Mouse (Mus musculus) testis, postnatal 10 days (tissue): ENCODE data around the gene Met.

Source experiments
- DNase-seq: peaks from one replicate; pipeline ENCODE4 v3.0.0; 2021; ENCODE audit warnings: low spot score

The Met gene

DNA sequence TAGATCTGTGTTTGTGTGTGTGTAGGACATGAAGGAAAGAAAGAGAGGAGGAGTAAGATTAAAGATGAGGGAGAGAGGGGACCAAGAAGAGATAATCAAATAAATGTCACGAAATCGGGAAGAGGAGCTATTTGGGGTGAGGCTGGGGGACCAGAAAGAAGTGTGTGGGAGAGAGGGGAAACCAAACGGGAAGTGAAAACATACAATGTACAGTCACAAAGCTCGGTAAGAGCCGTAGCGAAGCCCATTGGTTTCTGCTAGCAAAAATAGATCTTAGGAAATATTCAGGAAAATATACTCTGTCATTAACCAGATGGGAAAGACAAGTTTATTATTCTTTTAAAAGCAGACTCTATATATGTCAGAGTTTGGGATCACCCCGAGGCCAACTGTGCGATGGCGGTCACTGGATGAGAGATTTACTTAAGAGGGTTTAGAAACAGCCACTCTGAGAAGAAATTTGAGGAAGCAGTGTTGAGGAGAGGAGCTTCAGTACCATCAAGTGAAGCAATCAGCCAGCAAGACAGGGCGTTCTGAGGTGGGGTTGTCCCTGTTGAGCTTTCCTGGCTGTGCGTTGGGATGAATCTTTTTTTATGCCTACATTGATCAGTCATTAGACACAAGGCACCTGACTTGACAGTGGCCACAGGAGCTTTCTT, 147.9 kb downstream of the Met start:
- DNase-seq = no peak

DNA sequence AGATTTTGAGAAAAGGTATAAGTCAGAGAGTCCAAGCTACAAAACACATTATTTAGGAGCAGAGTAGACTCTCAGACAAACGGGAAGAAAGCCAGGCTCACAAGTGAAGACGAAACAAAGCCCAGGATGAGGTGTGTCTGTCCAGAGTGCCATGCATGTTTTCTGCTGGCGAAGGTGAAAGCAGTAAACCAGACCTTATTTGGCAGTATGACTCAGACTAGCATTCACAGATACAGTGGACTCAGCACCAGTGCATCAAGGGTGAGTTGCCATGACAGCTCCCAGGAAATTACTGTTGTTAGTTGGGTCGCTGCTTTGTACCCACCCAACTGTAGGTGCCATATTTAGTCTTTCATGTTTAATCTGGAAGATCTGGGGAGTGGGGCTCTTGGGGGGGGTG, 149.1 kb downstream of the Met start:
- no peak for DNase-seq

DNA sequence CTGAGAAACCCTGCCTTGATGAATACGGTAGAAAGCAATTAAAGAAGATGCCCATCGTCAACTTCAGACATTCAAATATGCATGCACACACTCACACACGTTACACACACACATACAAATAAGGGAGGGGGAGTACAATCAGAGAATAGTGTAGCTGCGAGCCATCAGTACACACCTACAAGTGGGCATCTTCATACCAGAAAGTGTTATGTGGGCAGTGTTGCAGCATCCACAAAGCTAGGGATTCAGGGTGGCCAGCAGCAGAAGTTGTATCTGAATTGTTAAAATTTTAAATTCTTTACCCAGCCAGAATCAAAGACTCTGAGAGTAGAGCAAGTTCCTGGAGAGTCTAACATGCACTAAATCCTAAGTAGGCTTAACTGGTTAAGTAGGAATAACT, 157.2 kb downstream of the Met start:
- DNase-seq = no peak

DNA sequence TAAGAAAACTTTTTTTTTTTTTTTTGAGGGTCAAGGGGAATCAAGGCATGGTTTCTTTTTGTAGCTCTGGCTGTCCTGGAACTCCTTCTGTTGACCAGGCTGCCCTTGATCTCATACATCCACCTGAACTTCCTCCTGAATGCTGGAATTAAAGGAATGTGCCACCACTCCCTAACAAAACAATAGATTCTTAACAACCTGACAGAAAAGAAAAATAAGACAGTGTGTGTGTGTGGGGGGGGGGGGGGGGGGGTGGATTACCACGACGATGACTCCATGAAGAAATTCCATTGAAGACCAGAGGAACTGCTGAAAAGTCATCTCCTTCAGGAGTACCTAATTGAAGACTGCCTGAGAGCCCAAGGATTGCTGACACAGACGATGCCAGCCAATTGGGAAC, 157.8 kb downstream of the Met start:
- no peak for DNase-seq
